Mouse (Mus musculus) natural killer cell, adult 2 months (primary cell): ENCODE measurements around the gene Rab42.

Experiments
- DNase-seq, 2 experiments: peaks; one replicate each; pipeline ENCODE4 v3.0.0; 2022; ENCODE audit warnings: low spot score in 2 of 2

Rab42 gene

DNA sequence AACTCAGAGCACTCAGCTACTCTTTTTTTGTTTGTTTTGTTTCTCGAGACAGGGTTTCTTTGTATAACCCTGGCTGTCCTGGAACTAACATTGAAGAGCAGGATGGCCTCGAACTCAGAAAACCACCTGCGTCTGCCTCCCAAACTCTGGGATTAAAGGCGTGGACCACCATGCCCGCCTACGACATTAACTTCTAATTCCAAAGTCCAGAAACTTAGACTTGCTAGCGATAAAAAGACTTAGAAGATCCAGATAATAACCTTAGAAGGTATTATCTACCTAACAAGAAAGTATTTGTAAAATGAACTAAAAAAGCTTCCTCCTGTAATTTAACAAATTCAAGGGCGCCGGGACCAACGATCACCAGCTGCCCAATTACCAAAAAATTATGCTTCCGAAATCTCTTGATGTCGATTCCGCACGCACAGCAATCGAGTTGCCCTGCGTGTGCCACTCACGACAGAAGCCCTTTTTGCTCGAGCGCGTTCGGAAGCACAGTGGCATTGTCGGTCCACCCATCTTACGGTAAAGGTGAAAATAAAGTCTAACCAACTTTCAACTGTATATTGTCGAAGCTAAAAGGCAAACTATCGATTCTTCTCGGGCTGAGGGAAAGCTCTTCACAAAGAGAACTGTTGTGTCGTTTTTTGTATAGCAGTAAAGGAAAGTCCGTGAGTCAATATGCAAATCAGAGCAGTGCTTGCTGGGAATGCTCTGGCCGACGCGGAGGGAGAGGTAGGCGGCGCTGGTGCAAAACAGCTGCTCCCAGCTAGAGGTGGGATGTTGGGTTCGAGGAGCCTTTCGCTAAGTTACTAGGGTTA, 33.2 kb downstream of the Rab42 start:
- DNase-seq: peak; percentile 87 to 88

- DNase-seq: peak in 1 of 2 experiments; percentile 48
Observed at GRCm38 (mm10) chr4:132268871-132269739, 34.1 kb downstream of the Rab42 start.

DNA sequence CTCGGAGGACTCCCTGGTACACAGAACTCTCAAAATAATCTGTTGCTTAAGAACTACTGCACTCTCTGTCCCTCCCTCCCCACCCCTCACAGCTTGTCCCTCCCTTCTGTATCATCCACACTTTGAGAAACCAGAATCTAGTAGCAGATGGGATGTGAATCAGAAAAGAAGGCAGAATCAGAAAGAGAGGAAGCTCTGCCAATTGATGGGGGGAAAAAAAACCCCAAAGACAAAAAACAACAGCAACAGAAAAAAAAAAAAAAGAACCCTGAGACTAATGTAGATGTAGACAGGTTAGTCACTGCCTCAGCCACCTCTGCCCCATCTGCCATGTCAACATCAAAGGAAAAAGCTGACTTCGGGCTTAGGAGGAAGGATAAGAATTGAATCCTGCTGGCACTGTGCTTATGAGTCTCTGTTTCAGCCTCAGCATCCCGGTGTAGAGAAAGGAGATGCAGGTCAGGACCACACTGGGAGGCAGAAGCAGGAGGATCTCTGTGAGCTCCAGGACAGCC, 36.3 kb downstream of the Rab42 start:
- no peak for DNase-seq

DNA sequence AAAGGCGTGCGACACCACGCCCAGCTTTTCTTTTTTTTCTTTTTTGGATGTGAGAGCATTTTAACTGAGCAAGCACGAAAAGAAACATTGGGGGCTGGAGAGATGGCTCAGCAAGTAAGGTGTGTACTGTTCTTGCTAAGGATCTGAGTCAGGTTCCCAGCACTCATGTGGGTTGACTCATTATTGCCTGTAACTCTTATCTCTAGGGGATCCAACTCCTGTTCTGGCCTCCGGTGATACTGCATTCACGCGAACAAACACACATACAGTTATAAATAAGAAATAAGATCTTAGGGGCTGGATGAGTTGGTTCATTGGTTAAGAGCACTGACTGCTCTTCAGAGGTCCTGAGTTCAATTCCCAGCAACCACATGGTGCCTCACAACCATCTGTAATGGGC, 39.9 kb downstream of the Rab42 start:
- no peak for DNase-seq

DNA sequence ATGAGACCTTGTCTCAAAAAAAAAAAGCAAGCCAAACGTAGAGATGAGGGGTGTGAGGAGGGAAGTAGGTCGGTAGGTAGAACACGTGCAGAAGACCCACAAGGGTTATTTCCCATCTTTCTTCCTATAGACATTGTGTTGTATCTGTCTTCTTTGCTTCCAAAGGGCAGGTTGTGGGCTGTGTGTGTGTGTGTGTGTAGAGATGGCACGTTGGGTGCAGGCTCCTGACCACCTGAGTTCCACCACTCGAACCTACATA, 40.9 kb downstream of the Rab42 start:
- DNase-seq: no peak

- DNase-seq: peak; percentile 63 to 64
Observed at GRCm38 (mm10) chr4:132261514-132262357, 41.4 kb downstream of the Rab42 start, which contains the start of gene Gmeb1. Gmeb1 (minus strand) TSS chr4:132261602.

DNA sequence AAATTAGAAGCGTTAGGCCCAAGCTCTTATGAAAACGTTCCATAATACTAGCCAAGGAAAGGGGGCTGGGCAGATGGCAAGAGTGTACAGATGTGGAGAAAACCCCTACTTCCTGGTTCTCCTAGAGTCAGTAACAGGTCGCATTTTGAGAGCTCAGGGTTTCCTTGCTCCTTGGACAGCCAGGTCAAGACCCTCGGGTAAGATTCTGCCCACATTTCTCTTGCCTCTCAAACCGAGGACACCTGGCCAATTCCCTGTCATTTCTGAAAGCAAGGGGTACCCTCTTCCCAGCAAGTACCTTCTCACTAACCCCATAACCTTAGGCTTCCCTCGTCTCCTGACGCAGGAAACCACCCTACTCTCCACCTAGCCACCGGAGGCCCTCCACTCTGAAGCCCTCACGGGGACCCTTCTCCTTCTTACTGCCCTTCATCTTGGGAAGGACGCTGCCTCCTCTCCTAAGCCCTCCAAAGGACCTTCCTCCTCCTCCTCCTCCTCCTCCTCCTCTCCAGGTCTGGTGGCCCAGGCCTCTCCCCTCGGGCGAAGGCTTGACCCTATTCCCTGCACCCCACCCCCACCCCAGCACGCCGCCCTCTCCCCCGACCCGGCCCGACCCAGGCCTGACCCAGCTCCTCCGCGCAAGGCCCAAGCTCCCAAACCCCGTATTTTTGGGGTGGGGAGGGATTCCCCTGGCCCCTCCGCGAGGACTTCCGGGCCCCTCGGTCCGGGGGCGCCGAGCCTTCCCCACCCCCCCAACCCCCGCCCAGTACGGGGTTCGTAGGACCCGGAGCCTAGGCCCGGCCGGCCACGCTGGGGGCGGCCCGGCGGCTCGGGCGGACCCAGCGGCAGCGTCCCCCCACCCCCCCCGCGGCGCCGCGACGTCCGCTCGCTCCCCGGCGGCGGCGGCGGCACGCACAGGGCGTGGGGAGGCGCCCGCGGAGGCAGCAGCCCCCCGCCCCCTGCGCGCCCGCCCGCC, 42.5 kb downstream of the Rab42 start:
- DNase-seq: peak; percentile 33 to 36

GRCm38 (mm10) chr4:132259248-132259647, 43.9 kb downstream of the Rab42 start:
- DNase-seq: no peak

DNA sequence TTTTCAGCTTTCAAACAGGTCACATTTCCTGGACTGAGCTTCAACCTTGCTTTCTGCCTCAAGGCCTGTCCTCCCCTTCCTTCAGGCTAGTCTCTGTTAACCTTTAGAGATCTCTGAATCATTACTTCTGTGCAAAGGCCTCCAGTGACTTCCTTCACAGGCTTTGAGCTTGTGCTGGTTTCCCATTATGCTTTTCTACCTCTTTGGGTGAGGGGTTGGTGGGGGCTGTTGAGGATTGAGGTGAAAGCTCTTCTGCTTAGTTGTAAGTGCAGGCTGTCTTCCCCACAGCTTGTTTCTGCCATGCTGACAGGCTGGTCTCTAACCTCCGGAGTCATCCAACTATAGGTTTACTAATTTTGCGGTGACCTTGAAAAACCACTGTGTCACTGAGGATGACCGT, 46.8 kb downstream of the Rab42 start:
- no peak for DNase-seq

DNA sequence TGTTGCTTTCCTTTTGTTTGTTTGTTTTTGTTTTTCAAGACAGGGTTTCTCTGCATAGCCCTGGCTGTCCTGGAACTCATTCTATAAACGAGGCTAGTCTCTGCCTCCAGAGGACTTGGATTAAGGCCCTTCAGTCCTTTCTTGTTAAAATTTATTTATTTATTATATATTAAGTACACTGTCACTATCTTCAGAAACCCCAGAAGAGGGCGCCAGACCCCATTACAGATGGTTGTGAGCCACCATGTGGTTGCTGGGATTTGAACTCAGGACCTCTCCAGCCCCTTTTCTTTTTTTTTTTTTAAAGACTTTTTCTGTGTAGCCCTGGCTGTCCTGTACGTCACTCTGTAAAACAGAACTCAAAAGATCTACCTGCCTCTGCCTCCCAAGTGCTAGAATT, 48.2 kb downstream of the Rab42 start:
- DNase-seq: peak in 1 of 2 experiments; percentile 19

DNA sequence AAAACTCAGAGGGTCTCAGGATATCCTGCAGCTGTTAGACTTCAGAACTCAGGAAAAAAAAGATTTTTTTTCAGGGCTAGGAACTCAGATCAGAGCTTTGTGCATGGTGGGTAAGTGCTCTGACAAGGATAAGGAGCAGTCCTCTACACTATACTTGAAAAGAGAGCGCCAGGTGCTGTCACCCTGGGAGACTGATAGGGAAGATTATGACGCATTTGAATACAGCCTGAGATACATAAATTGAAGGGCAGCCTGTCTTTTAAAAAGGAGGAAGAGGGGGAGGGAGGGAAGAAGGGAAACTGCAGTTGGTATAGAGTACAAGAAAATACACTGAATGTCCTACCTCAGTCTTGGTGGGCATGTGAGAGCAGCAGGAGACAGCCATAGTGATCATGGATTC, 49.6 kb downstream of the Rab42 start:
- DNase-seq: no peak

GRCm38 (mm10) chr4:132253128-132253527, 50.1 kb downstream of the Rab42 start:
- DNase-seq: no peak
